Mouse (Mus musculus) CH12.LX (cell line): Measurements from ENCODE around the gene Dgkg. TPM values are rescaled to one million over a fixed set of nuclear protein-coding genes. Genes with fewer than 3 reads are reported as not detected.

ENCODE experiments used
- DNase-seq: peaks from one replicate; pipeline ENCODE4 v3.0.0-alpha.2; 2013; ENCODE audit errors: extremely low read depth
- H3K27ac ChIP-seq: 2 replicates; pipeline ENCODE4 v1.5.1; 2012; ENCODE audit warnings: low read depth, mild to moderate bottlenecking, control low read depth, moderate library complexity; ENCODE audit not compliant: insufficient read depth
- H3K27me3 ChIP-seq: replicated peaks from 2 replicates; pipeline ENCODE3; 2012; ENCODE audit warnings: inconsistent platforms
- H3K36me3 ChIP-seq, 2 experiments: replicated peaks in 1 of 2; 2 replicates each; pipeline versions ENCODE3 to v1.6.1; 2012; ENCODE audit warnings: inconsistent platforms in 1 of 2, low read length in 1 of 2, mild to moderate bottlenecking in 1 of 2, mixed read lengths in 1 of 2, moderate library complexity in 1 of 2; ENCODE audit not compliant: control insufficient read depth in 1 of 2, insufficient read depth in 1 of 2
- H3K4me1 ChIP-seq, 2 experiments: 2 replicates each; pipeline ENCODE4 v1.6.1; 2012; ENCODE audit warnings: inconsistent platforms in 1 of 2, moderate library complexity in 1 of 2; ENCODE audit not compliant: insufficient read depth in 2 of 2, control insufficient read depth in 1 of 2
- H3K4me2 ChIP-seq: 2 replicates; pipeline ENCODE4 v1.6.1; 2012; ENCODE audit warnings: low read depth, mild to moderate bottlenecking, control low read depth; ENCODE audit not compliant: poor library complexity, insufficient read depth, severe bottlenecking
- H3K4me3 ChIP-seq, 3 experiments: fragments of 150-350 bp in 1 of 3; sonication (generic) in 1 of 3; replicated peaks in 1 of 3; 2 replicates each; pipeline versions ENCODE3 to v1.5.1; 2011 to 2012; ENCODE audit warnings: low read depth in 2 of 3, low read length in 2 of 3, mild to moderate bottlenecking in 2 of 3, moderate library complexity in 2 of 3, control low read depth in 1 of 3, improper control_type of control experiment in 1 of 3, inconsistent platforms in 1 of 3, mixed read lengths in 1 of 3; ENCODE audit not compliant: poor library complexity in 1 of 3
- H3K79me2 ChIP-seq: replicated peaks from 2 replicates; pipeline ENCODE4 v1.6.1; 2012; ENCODE audit warnings: mild to moderate bottlenecking, moderate library complexity; ENCODE audit not compliant: control insufficient read depth, poor library complexity, insufficient read depth, severe bottlenecking; ENCODE audit errors: extremely low read depth
- H3K9ac ChIP-seq: 2 replicates; pipeline ENCODE4 v1.6.1; 2012; ENCODE audit warnings: low read depth, mild to moderate bottlenecking, control low read depth, moderate library complexity; ENCODE audit not compliant: insufficient read depth
- H3K9me3 ChIP-seq: replicated peaks from 2 replicates; pipeline ENCODE3; 2012; ENCODE audit warnings: low read length, inconsistent platforms, mixed read lengths
- BHLHE40 ChIP-seq: IDR thresholded peaks from 2 replicates; pipeline ENCODE4 v1.6.1; 2011; ENCODE audit warnings: mild to moderate bottlenecking, low read depth, low read length, improper control_type of control experiment
- CHD1 ChIP-seq: IDR thresholded peaks from 2 replicates; pipeline ENCODE4 v1.6.1; 2012; ENCODE audit warnings: low read depth, low read length, improper control_type of control experiment, inconsistent platforms
- CHD2 ChIP-seq: IDR thresholded peaks from 2 replicates; pipeline ENCODE4 v1.6.1; 2011; ENCODE audit warnings: low read length, improper control_type of control experiment
- CTCF ChIP-seq, 2 experiments: IDR thresholded peaks in 1 of 2; conservative IDR thresholded peaks in 1 of 2; 2 replicates each; pipeline ENCODE4 v1.5.1; 2011 to 2012; ENCODE audit warnings: low read depth in 2 of 2, low read length in 2 of 2, improper control_type of control experiment in 1 of 2, inconsistent platforms in 1 of 2, mild to moderate bottlenecking in 1 of 2, moderate library complexity in 1 of 2
- E2F4 ChIP-seq: IDR thresholded peaks from 2 replicates; pipeline ENCODE4 v1.6.1; 2011; ENCODE audit warnings: low read depth, low read length, improper control_type of control experiment; ENCODE audit not compliant: insufficient replicate concordance
- ELF1 ChIP-seq: IDR thresholded peaks from 2 replicates; pipeline ENCODE4 v1.6.1; 2014; ENCODE audit warnings: low read depth, mild to moderate bottlenecking, inconsistent platforms, low read length, improper control_type of control experiment
- GABPA ChIP-seq: IDR thresholded peaks from 2 replicates; pipeline ENCODE4 v1.6.1; 2012; ENCODE audit warnings: low read depth, low read length, improper control_type of control experiment, inconsistent platforms; ENCODE audit not compliant: insufficient replicate concordance
- HCFC1 ChIP-seq: IDR thresholded peaks from 2 replicates; pipeline ENCODE4 v1.6.1; 2012; ENCODE audit warnings: low read depth, mild to moderate bottlenecking, inconsistent platforms, low read length, improper control_type of control experiment
- IRF4 ChIP-seq: IDR thresholded peaks from 2 replicates; pipeline ENCODE4 v1.6.1; 2014; ENCODE audit warnings: low read depth, mild to moderate bottlenecking, inconsistent platforms, low read length, improper control_type of control experiment
- JUN ChIP-seq: IDR thresholded peaks from 2 replicates; pipeline ENCODE4 v1.6.1; 2011; ENCODE audit warnings: low read depth, mild to moderate bottlenecking, low read length, improper control_type of control experiment, moderate library complexity; ENCODE audit not compliant: insufficient read depth
- JUND ChIP-seq: conservative IDR thresholded peaks from 2 replicates; pipeline ENCODE4 v1.6.1; 2011; ENCODE audit warnings: low read depth, low read length, improper control_type of control experiment
- KAT2A ChIP-seq: IDR thresholded peaks from 2 replicates; pipeline ENCODE4 v1.6.1; 2012; ENCODE audit warnings: low read length, improper control_type of control experiment, inconsistent platforms; ENCODE audit not compliant: insufficient replicate concordance
- MAFK ChIP-seq: IDR thresholded peaks from 2 replicates; pipeline ENCODE4 v1.6.1; 2011; ENCODE audit warnings: low read length, improper control_type of control experiment; ENCODE audit not compliant: insufficient replicate concordance
- MAX ChIP-seq: IDR thresholded peaks from 2 replicates; pipeline ENCODE4 v1.6.1; 2011; ENCODE audit warnings: low read length, improper control_type of control experiment
- MAZ ChIP-seq: IDR thresholded peaks from 2 replicates; pipeline ENCODE4 v1.6.1; 2012; ENCODE audit warnings: low read depth, mild to moderate bottlenecking, inconsistent platforms, low read length, improper control_type of control experiment, moderate library complexity
- MXI1 ChIP-seq: IDR thresholded peaks from 2 replicates; pipeline ENCODE4 v1.6.1; 2011; ENCODE audit warnings: mild to moderate bottlenecking, low read depth, low read length, improper control_type of control experiment
- MYC ChIP-seq: IDR thresholded peaks from 2 replicates; pipeline ENCODE4 v1.6.1; 2011; ENCODE audit warnings: low read depth, mild to moderate bottlenecking, improper control_type of control experiment, low read length
- NELFE ChIP-seq: IDR thresholded peaks from 2 replicates; pipeline ENCODE4 v1.6.1; 2011; ENCODE audit warnings: low read depth, low read length, improper control_type of control experiment
- NRF1 ChIP-seq: IDR thresholded peaks from 2 replicates; pipeline ENCODE4 v1.6.1; 2014; ENCODE audit warnings: low read depth, mild to moderate bottlenecking, inconsistent platforms, low read length, improper control_type of control experiment, moderate library complexity
- PAX5 ChIP-seq: IDR thresholded peaks from 2 replicates; pipeline ENCODE4 v1.6.1; 2012; ENCODE audit warnings: low read length, inconsistent platforms, mixed read lengths
- POLR2A ChIP-seq: IDR thresholded peaks from 2 replicates; pipeline ENCODE4 v1.6.1; 2011; ENCODE audit warnings: low read depth, mild to moderate bottlenecking, improper control_type of control experiment, low read length
- SMC3 ChIP-seq: IDR thresholded peaks from 2 replicates; pipeline ENCODE4 v1.6.1; 2011; ENCODE audit warnings: low read depth, low read length, improper control_type of control experiment
- TCF12 ChIP-seq: IDR thresholded peaks from 2 replicates; pipeline ENCODE4 v1.6.1; 2014; ENCODE audit warnings: low read depth, mild to moderate bottlenecking, inconsistent platforms, low read length, improper control_type of control experiment
- USF1 ChIP-seq: IDR thresholded peaks from 2 replicates; pipeline ENCODE4 v1.6.1; 2014; ENCODE audit warnings: low read depth, mild to moderate bottlenecking, inconsistent platforms, low read length, improper control_type of control experiment
- USF2 ChIP-seq: conservative IDR thresholded peaks from 2 replicates; pipeline ENCODE4 v1.6.1; 2011; ENCODE audit warnings: low read depth, low read length, improper control_type of control experiment
- ZMIZ1 ChIP-seq: IDR thresholded peaks from 2 replicates; pipeline ENCODE4 v1.6.1; 2012; ENCODE audit warnings: low read depth, mild to moderate bottlenecking, inconsistent platforms, low read length, improper control_type of control experiment
- ZNF384 ChIP-seq: IDR thresholded peaks from 2 replicates; pipeline ENCODE4 v1.6.1; 2012; ENCODE audit warnings: low read depth, low read length, improper control_type of control experiment, inconsistent platforms
- dilution Hi-C: fragments of 300-500 bp; cut with MboI; formaldehyde crosslinking; loops from 2 replicates; pipeline ENCODE4 v1.14.3; 2020; ENCODE audit warnings: low sequenced_read_pairs; ENCODE audit not compliant: extremely low pct_unique_long_range_greater_than_20kb, extremely low pct_ligation_motif_present
- in situ Hi-C: fragments of 300-500 bp; cut with MboI; formaldehyde crosslinking; loops from 3 replicates; pipeline ENCODE4 v1.14.3; 2019; ENCODE audit warnings: low sequenced_read_pairs, low pct_ligation_motif_present, low pct_unique_long_range_greater_than_20kb, mixed read lengths
- polyA plus RNA-seq: library from polyadenylated mRNA; unstranded; fragments of >175 nt; gene quantifications from 2 replicates; pipeline ENCODE4 v1.2.1, GENCODE M21; 2012; ENCODE audit warnings: low read depth; ENCODE audit not compliant: insufficient read length
- total RNA-seq, 2 experiments: library from RNA; depleted of rRNA; stranded (reverse); fragments of 300-350 nt in 1 of 2; fragments of >200 nt in 1 of 2; gene quantifications; 2 replicates each; pipeline ENCODE4 v1.2.3; 2012 to 2014

Gene Dgkg
- total and polyA plus RNA-seq, 3 experiments: 2.0 to 9.2 (median 3.0) TPM

DNA sequence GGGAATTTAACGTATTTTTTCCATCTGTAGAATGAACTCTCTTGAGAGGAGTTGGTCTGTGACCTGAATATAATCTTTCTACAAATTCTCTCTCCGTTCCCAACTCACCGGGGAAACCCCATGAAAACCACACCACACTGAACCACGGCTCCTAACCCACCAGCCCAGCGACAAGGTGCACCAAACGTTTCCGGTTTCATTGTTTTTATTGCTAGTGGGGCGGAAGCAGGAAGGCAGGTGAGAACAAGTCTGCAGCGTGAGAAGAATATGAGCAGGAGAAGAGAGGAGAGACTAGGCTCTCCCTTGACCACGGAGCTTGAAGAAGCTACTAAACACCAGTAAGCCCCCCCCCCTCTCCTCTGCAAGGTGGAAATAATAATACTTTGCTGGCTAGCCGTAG lies 190.6 kb downstream of the Dgkg start (continued):
- TF ChIP-seq MAZ (peak; percentile 79; the same call in 1 of the 2 replicates), PAX5 (no peak), CHD2 (peak; percentile 35; the same call in 1 of the 2 replicates), BHLHE40 (peak; percentile 95), KAT2A (no peak), HCFC1 (peak; percentile 53), JUN (no peak), E2F4 (no peak)

DNA sequence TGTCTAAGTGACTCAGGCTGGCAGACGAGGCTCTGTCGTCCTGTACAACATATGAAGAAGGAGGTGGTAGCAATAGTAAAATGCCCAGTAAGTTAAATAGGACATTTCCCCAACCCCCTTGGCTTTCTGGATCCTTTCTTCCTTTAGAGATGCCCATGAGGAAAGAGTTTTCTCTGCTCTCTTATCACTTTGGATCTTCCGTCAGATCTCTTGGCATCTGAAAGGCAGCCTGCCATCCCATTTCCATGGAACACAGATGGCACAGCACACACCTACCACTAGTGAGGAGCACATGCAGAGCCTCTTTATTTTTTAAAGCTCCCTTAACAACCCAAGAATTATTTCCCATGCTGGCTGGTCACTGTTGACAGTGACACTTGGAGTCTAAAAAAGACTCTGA lies 194.8 kb downstream of the Dgkg start:
- Histone ChIP-seq H3K4me3 (no peak overlapping the region), H3K27ac (no peak overlapping the region), H3K27me3 (peaks cover 22% of the 10 kb centered on the region), H3K36me3 (no peaks in the 10 kb centered on the region), H3K9me3 (no peaks in the 10 kb centered on the region), H3K4me2 (no peak overlapping the region), H3K4me1 (peaks cover 3 to 21% of the 10 kb centered on the region in 2 experiments), H3K9ac (no peak overlapping the region), H3K79me2 (no peaks in the 10 kb centered on the region)
- TF ChIP-seq E2F4 (no peak), CHD1 (no peak), ZMIZ1 (no peak), IRF4 (no peak), CTCF (conservative IDR thresholded peaks at IDR 0.05 in 1 of 2, IDR thresholded peaks at IDR 0.05 in 1 of 2; ENCODE audit: low read depth in 2 of 2, low read length in 2 of 2) (no peak), MYC (no peak)
- DNase-seq: no peak
- in situ Hi-C loops: no loop called here
- dilution Hi-C loops: no loop called here

DNA sequence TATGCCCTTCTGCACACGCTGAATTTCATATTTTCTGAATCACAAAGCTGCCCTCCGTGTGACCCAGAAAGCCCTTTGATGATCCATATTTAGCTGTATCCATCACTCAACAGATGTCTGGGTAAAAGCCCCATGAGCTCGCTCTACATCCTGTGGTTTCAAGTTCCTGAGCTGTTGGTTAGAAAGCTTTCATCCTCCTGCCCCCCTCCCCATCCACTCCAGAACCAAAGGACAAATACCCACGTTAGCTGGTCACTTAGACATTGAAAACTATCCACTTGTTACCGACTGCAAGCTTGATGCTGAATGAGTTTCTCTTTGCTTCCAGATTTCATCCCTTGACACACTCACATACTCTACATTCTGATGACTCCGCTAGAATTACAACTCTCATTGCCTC lies 195.3 kb downstream of the Dgkg start:
- no peaks in the 10 kb centered on the region for H3K79me2 ChIP-seq
- H3K4me1 ChIP-seq: peaks cover 3 to 19% of the 10 kb centered on the region in 2 experiments
- H3K27me3 ChIP-seq: peaks cover 19% of the 10 kb centered on the region
- DNase-seq: no peak
- H3K9me3 ChIP-seq: no peaks in the 10 kb centered on the region
- dilution Hi-C loops: no loop called here
- H3K36me3 ChIP-seq: no peaks in the 10 kb centered on the region
- H3K4me3 ChIP-seq: no peak overlapping the region
- TF ChIP-seq TCF12 (no peak), POLR2A (no peak), MYC (no peak), CTCF (conservative IDR thresholded peaks at IDR 0.05 in 1 of 2, IDR thresholded peaks at IDR 0.05 in 1 of 2; ENCODE audit: low read depth in 2 of 2, low read length in 2 of 2) (no peak), MAFK (no peak), USF1 (no peak), ELF1 (no peak), MAX (no peak), MXI1 (no peak), IRF4 (no peak), HCFC1 (no peak), SMC3 (no peak), NRF1 (no peak), PAX5 (no peak), USF2 (no peak), GABPA (no peak), KAT2A (no peak), JUND (no peak), NELFE (no peak), ZNF384 (no peak)
- no peak overlapping the region for H3K4me2 ChIP-seq
- no peak overlapping the region for H3K9ac ChIP-seq
- H3K27ac ChIP-seq: no peak overlapping the region
- in situ Hi-C loops: no loop called here
